Mouse (Mus musculus) heart, postnatal 0 days (tissue): ENCODE data around the gene Asxl2.

Source experiments
- CTCF ChIP-seq: IDR thresholded peaks from 2 replicates; pipeline ENCODE4 v1.5.1; 2016; ENCODE audit warnings: antibody characterized with exemption, control low read depth, low read depth
- EP300 ChIP-seq: IDR thresholded peaks from 2 replicates; pipeline ENCODE4 v1.6.1; 2016; ENCODE audit warnings: antibody characterized with exemption, low read depth

DNA sequence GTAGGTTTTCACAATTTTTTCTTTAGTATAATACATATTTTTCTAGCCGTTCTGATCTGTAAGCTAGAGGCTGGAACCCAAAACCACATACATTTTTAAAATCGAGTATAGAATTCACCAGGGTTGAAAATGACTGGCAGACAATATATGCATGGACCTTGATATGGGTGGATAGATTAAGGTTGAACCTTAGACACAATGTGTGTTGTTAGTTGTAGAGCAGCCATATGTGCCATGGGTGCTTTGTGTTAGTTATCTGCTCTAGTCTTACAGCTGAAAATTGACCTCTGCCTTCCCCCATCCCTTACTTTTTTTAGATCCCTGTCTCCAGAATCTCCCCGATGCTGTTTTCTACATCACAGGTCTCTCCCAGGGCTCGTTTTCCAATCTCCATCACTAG, 73.0 kb downstream of the Asxl2 start:
- TF ChIP-seq EP300 (no peak), CTCF (no peak)
